Mouse (Mus musculus): Measurements from ENCODE around the gene Dock8. TPM values are rescaled to one million over a fixed set of nuclear protein-coding genes. Genes with fewer than 3 reads are reported as not detected.

Dock8 gene
- total and polyA plus RNA-seq, 2 experiments from 2014 or later = 0.29 to 0.69 TPM

GRCm38 (mm10) chr19:25060375-25060774 lies 61.0 kb downstream of the Dock8 start:
- DNase-seq (peak; percentile 37), ATAC-seq (no peak)
- Histone ChIP-seq H3K4me2 (ENCODE audit: low read depth) (peak overlapping the region; percentile 25), H3K4me3 (ENCODE audit: low read depth, low read length) (no peak overlapping the region), H3K36me3 (ENCODE audit: insufficient read depth) (no peaks in the 10 kb centered on the region), H3K27ac (ENCODE audit: low read depth, low read length) (no peak overlapping the region), H3K27me3 (ENCODE audit: insufficient read depth, low read length) (no peaks in the 10 kb centered on the region), H3K9me3 (ENCODE audit: low read length) (no peaks in the 10 kb centered on the region), H3K4me1 (ENCODE audit: insufficient read depth) (no peaks in the 10 kb centered on the region), H3K9ac (peak overlapping the region; percentile 10; the same call in 1 of the 2 replicates)
- 11% methylated on average over 9 of the region's 9 CpGs for WGBS
- TF ChIP-seq CTCF (IDR thresholded peaks at IDR 0.05; ENCODE audit: low read depth) = no peak

- H3K4me3 ChIP-seq (ENCODE audit: low read depth, low read length) = no peak overlapping the region
- 91% methylated on average over 9 of the region's 9 CpGs for WGBS
- no peaks in the 10 kb centered on the region for H3K9me3 ChIP-seq (ENCODE audit: low read length)
- no peaks in the 10 kb centered on the region for H3K36me3 ChIP-seq (ENCODE audit: insufficient read depth)
- H3K27me3 ChIP-seq (ENCODE audit: insufficient read depth, low read length) = no peaks in the 10 kb centered on the region
- ATAC-seq (no peak), DNase-seq (no peak)
- no peak for TF ChIP-seq CTCF (IDR thresholded peaks at IDR 0.05; ENCODE audit: low read depth)
- H3K4me1 ChIP-seq (ENCODE audit: insufficient read depth) = no peaks in the 10 kb centered on the region
- H3K27ac ChIP-seq (ENCODE audit: low read depth, low read length) = no peak overlapping the region
- no peak overlapping the region for H3K4me2 ChIP-seq (ENCODE audit: low read depth)
- H3K9ac ChIP-seq = no peak overlapping the region
Measured at GRCm38 (mm10) chr19:25062188-25062856, 63.0 kb downstream of the Dock8 start.

- H3K4me3 ChIP-seq (ENCODE audit: low read depth, low read length) = no peak overlapping the region
- 88% methylated on average over 2 of the region's 2 CpGs for WGBS
Measured at GRCm38 (mm10) chr19:25062857-25063240, 63.5 kb downstream of the Dock8 start.

GRCm38 (mm10) chr19:25066229-25066628 lies 66.9 kb downstream of the Dock8 start:
- Histone ChIP-seq H3K36me3 (ENCODE audit: insufficient read depth) (no peaks in the 10 kb centered on the region), H3K27me3 (ENCODE audit: insufficient read depth, low read length) (no peaks in the 10 kb centered on the region), H3K4me2 (ENCODE audit: low read depth) (no peak overlapping the region), H3K9me3 (ENCODE audit: low read length) (no peaks in the 10 kb centered on the region), H3K27ac (ENCODE audit: low read depth, low read length) (no peak overlapping the region; the same call in 1 of the 2 replicates), H3K9ac (no peak overlapping the region), H3K4me1 (ENCODE audit: insufficient read depth) (no peaks in the 10 kb centered on the region), H3K4me3 (ENCODE audit: low read depth, low read length) (no peak overlapping the region)
- peak; percentile 60; the same call in 1 of the 2 replicates for ATAC-seq
- peak; percentile 39 for DNase-seq
- WGBS = 67% methylated on average over 9 of the region's 9 CpGs
- TF ChIP-seq CTCF (IDR thresholded peaks at IDR 0.05; ENCODE audit: low read depth) = no peak

More at GRCm38 (mm10) chr19:25062857-25063240, 63.5 kb downstream of the Dock8 start:
- no peak for DNase-seq
- no peak for ATAC-seq
- H3K36me3 ChIP-seq (ENCODE audit: insufficient read depth) = no peaks in the 10 kb centered on the region
- H3K4me1 ChIP-seq (ENCODE audit: insufficient read depth) = no peaks in the 10 kb centered on the region
- H3K9ac ChIP-seq = no peak overlapping the region
- no peak for TF ChIP-seq CTCF (IDR thresholded peaks at IDR 0.05; ENCODE audit: low read depth)
- H3K4me2 ChIP-seq (ENCODE audit: low read depth) = no peak overlapping the region
- no peak overlapping the region for H3K27ac ChIP-seq (ENCODE audit: low read depth, low read length)
- no peaks in the 10 kb centered on the region for H3K27me3 ChIP-seq (ENCODE audit: insufficient read depth, low read length)
- H3K9me3 ChIP-seq (ENCODE audit: low read length) = no peaks in the 10 kb centered on the region

- WGBS = 88% methylated on average over 8 of the region's 8 CpGs
- no peak for TF ChIP-seq CTCF (IDR thresholded peaks at IDR 0.05; ENCODE audit: low read depth)
Measured at GRCm38 (mm10) chr19:25068518-25068917, 69.2 kb downstream of the Dock8 start.

GRCm38 (mm10) chr19:25072521-25072920 lies 73.2 kb downstream of the Dock8 start:
- 77% methylated on average over 9 of the region's 9 CpGs for WGBS
- no peak for TF ChIP-seq CTCF (IDR thresholded peaks at IDR 0.05; ENCODE audit: low read depth)

More at GRCm38 (mm10) chr19:25068518-25068917, 69.2 kb downstream of the Dock8 start:
- Histone ChIP-seq H3K9ac (no peak overlapping the region), H3K4me1 (ENCODE audit: insufficient read depth) (no peaks in the 10 kb centered on the region), H3K27ac (ENCODE audit: low read depth, low read length) (no peak overlapping the region), H3K4me3 (ENCODE audit: low read depth, low read length) (no peak overlapping the region), H3K9me3 (ENCODE audit: low read length) (no peaks in the 10 kb centered on the region), H3K27me3 (ENCODE audit: insufficient read depth, low read length) (no peaks in the 10 kb centered on the region), H3K36me3 (ENCODE audit: insufficient read depth) (no peaks in the 10 kb centered on the region), H3K4me2 (ENCODE audit: low read depth) (no peak overlapping the region)
- ATAC-seq (no peak), DNase-seq (no peak)

GRCm38 (mm10) chr19:25074741-25075140 lies 75.4 kb downstream of the Dock8 start:
- Histone ChIP-seq H3K9ac (no peak overlapping the region), H3K27me3 (ENCODE audit: insufficient read depth, low read length) (no peaks in the 10 kb centered on the region), H3K4me1 (ENCODE audit: insufficient read depth) (no peaks in the 10 kb centered on the region), H3K4me3 (ENCODE audit: low read depth, low read length) (no peak overlapping the region), H3K4me2 (ENCODE audit: low read depth) (no peak overlapping the region), H3K36me3 (ENCODE audit: insufficient read depth) (no peaks in the 10 kb centered on the region), H3K9me3 (ENCODE audit: low read length) (no peaks in the 10 kb centered on the region), H3K27ac (ENCODE audit: low read depth, low read length) (no peak overlapping the region)
- 71% methylated on average over 6 of the region's 6 CpGs for WGBS
- DNase-seq = no peak
- no peak for ATAC-seq
- TF ChIP-seq CTCF (IDR thresholded peaks at IDR 0.05; ENCODE audit: low read depth) = no peak

More at GRCm38 (mm10) chr19:25072521-25072920, 73.2 kb downstream of the Dock8 start:
- ATAC-seq (no peak), DNase-seq (no peak)
- Histone ChIP-seq H3K27ac (ENCODE audit: low read depth, low read length) (no peak overlapping the region), H3K27me3 (ENCODE audit: insufficient read depth, low read length) (no peaks in the 10 kb centered on the region), H3K4me3 (ENCODE audit: low read depth, low read length) (no peak overlapping the region), H3K4me1 (ENCODE audit: insufficient read depth) (no peaks in the 10 kb centered on the region), H3K36me3 (ENCODE audit: insufficient read depth) (no peaks in the 10 kb centered on the region), H3K9ac (no peak overlapping the region), H3K4me2 (ENCODE audit: low read depth) (no peak overlapping the region), H3K9me3 (ENCODE audit: low read length) (no peaks in the 10 kb centered on the region)
